Mouse (Mus musculus): Measurements from ENCODE around the gene Esyt2. TPM values are rescaled to one million over a fixed set of nuclear protein-coding genes. Genes with fewer than 3 reads are reported as not detected.
A peak's percentile ranks its signal among the peaks of the same experiment; 100 is the strongest.

Esyt2 gene
- total RNA-seq, 2 experiments from 2014 or later, result 58.1 to 71.6 TPM

DNA sequence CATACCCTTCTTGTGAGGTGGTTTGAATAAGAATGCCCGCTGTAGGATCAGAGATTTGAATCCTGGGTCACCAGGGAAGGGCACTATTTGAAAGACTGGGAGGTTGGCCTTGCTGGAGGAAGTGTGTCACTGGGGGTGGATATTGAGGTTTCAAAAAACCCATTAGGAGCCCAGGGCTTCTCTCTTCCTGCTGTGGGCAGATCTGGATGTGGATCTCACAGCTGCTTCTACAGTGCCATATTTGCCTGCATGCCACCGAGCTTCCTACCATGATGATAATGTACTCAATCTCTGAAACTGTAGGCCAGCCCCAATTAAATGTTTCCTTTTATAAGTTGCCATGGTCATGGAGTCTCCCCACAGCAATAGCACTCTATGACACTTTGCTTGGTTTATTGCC lies 1.8 kb upstream of the Esyt2 start:
- DNase-seq (ENCODE audit: extremely low spot score in 1 of 2, low spot score in 1 of 2), result no peak

DNA sequence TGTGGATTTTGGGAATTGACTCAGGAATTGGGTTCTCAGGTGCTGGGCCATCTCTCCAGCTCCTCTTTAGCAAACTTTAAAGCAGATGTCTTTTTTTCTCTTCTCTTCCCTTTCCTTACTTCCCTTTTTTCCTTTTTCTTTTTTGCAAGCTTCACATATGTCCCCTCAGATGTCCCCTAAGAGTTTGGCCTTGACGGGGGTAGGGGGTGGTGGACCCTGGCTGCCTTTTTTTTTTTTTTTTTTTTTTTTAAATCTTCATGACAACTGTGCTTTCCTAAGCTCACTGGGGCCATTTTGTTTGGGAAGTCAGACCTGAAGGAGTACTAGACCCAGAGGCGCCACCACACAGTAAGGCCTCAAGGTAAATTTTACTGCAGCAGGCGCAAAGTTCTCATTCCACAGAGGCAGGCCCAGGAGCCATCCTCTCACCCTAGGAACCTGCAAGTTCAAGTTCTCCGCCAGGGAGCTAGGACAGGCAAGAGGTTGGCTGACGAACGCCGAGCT lies 795 bp upstream of the Esyt2 start:
- no peak for DNase-seq (ENCODE audit: extremely low spot score in 1 of 2, low spot score in 1 of 2)

DNA sequence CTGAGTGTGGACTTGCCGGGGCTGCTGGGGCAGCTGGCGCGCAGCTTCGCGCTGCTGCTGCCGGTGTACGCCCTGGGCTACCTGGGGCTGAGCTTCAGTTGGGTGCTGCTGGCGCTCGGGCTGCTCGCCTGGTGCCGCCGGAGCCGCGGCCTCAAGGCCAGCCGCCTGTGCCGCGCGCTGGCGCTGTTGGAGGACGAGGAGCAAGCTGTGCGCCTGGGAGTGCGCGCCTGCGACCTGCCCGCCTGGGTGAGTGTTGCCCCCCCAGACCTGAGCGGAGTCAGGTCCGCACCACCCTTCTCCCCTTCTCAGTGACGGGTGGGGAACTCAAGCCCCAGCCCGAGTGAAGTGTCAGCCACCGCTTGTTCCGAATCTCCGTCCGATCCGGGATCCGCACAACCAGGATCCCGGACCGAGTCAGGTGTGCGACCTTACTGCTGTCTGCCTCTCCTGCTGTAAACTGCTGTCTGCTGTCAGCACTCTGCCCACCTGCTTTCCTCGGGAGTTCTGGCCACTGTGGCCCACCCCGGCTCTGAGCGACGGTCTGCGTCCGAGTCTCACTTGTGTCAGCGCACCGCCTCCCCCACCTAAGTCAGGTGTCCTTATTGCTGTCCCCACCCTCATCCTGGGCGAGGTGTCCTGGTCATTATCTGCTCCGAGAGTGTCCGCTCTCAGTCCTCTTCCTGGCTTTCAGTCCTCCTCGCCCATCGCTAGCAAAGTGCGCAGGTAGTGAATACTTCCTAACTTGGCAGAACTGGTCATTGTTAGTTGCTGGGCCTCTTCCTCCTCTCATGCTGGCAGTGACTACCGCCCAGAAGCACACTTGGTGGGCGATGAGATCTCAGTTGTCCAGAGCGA lies 658 bp downstream of the Esyt2 start:
- DNase-seq (ENCODE audit: extremely low spot score in 1 of 2, low spot score in 1 of 2), result peak in 1 of 2 experiments; percentile 10

DNA sequence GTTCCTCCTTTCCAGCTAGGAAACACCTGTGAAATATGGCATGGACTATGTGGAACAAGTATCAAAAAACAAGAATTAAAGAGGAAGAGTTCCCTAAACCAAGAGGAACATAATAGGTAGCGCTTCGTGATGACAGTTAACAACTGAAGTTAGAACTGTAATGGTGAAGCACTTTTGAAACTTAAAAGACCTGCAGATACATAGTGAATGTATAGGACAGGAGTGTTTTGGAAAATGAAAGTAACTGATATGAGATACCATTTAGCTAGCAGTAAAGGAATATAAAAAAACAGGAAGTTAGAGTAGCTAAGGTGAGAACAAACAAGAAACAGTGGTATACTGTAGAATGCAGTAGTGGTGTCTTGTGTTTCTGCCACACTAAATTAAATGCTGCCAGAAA lies 1.9 kb downstream of the Esyt2 start:
- no peak for DNase-seq (ENCODE audit: extremely low spot score in 1 of 2, low spot score in 1 of 2)

DNA sequence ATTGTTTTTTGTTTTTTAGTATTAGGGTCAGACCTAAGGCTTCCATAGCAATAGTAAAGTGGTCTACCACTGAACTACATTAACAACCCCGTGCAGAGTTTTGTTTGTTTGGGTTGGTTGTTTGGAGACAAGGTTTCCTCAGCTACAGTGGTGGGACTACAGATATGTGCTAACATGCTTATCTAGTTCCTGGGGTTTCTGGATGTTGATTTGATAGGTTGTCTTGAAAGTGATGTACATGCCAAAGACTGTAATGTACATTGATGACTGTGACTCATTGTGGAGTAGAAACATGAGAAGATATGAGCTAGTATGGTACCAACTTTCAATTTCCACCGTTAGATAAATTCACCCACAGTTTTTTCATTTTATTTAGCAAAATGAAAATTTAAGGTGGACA lies 2.5 kb downstream of the Esyt2 start:
- DNase-seq (ENCODE audit: extremely low spot score in 1 of 2, low spot score in 1 of 2), result no peak

DNA sequence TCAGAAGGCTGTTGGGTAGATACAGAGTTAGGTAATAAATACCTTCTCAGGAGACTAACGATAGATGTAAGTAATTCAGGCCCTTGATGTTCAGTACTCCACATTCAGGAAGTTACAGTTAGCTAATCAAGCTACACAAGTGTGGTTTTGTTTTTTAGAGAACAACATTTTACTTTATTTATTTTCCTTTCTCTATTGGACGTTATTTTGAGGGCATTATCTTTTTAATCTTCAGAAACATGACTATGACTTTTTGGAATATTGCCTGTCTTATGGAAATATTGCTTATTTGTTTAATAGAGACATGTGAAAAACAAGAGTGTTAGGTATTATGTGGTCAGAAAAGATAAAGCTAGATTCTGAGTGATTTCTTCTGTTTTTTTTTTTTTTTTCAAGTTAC lies 12.2 kb downstream of the Esyt2 start:
- DNase-seq (ENCODE audit: extremely low spot score in 1 of 2, low spot score in 1 of 2), result no peak

DNA sequence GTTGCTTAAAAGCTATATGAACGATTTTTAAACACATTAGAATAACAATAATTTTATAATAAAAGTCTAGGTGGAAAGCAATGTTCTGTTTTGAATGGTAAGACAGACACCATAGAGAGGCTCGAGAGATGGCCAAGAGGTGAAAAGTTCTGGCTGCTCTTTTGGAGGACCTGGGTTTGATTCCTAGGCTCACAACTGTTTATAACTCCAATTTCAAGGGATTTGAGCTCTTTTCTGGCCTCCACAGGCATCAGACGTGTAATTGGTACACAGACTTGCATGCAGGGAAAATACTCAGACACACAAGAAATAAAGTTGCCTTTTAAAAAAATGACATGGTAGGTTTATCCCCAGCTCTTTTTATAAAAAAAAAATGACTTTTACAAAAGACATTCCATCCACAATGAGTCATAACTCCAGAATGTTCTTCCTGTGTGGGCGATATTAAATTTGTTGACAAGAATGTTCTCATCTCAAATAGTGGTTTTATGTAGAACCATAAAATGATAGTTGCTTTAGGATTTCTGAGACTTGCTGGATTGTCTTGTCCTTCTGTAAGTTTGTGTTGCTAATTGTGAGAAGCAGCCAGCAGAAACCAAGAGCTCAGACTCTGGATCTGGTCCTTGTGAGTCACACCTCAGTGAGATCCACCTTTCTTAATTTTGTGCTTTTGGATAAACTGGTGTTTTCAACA lies 12.8 kb downstream of the Esyt2 start:
- no peak for DNase-seq (ENCODE audit: extremely low spot score in 1 of 2, low spot score in 1 of 2)

DNA sequence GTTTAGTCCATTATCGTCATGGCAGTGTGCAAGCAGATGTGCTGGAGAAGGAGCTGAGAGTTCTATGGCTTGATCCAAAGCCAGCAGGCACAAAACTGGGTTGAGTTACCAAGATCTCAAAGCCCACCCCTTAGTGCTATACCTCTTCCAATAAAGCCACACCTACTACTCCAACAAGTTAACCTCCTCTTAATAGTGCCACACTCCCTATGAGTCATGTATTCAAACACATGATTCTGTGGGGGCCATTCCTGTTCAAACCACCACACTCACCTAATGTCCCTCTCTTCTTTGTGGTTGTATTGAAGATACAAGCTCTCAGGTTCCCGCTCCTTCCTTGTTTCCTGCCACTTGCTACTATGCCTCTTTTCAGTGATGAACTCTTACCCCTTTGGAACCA lies 18.9 kb downstream of the Esyt2 start:
- no peak for DNase-seq (ENCODE audit: extremely low spot score in 1 of 2, low spot score in 1 of 2)

DNA sequence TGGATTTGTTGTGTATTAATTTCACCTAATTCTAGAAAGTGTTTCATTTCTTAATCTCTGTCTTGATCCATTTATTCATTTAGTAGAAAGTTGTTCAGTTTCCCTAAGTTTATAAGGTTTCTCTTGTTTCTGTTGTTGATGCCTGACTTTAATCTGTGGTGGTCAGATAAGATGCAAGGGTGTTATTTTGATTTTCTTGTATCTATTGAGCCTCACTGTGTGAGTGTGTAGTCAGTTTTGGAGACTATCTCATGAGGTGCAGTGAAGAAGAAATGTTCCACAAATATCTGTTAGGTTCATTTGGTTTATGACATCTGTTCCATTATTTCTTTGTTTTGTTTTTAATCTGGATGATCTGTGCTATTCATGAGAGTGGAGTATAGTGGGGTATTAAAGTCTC lies 21.2 kb downstream of the Esyt2 start:
- no peak for DNase-seq (ENCODE audit: extremely low spot score in 1 of 2, low spot score in 1 of 2)

DNA sequence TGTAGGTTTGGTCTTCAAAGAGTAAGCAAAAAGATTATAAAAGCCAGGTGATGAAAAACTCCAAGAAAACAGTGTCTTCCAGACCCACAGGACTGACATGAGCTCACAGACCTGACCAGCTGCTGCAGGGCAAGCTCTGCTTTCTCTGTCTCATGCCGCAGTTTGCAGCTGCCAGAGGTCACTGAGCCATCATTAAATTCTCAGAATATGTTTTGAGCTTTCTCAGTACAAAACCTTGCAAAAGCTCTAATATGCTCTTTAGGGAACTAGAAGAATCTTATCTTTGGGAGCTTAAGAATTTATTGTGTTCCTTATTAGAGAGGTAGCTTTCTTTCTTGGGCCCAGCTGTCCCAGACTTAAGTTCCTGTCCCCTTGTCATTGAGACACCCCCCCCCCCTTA lies 25.0 kb downstream of the Esyt2 start:
- DNase-seq (ENCODE audit: extremely low spot score in 1 of 2, low spot score in 1 of 2), result no peak

DNA sequence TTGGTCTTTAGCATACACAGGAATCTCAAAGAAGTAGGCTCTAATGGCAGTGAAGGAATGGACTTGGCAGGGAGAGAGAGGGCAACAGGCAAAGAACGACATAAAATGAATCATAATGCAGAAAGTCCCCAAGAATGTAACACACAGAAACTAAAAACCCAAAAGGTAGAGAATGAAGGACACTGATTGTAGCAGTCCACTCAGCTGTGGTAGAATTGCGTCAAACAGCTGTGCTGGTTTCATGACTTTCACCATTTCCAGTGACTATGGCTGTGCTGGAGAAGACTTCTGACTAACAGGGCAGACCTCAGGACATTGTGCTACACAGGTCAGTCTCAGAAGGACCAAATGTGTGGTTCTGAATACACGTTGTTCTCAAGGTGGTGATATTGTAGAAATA lies 26.9 kb downstream of the Esyt2 start:
- DNase-seq (ENCODE audit: extremely low spot score in 1 of 2, low spot score in 1 of 2), result no peak

DNA sequence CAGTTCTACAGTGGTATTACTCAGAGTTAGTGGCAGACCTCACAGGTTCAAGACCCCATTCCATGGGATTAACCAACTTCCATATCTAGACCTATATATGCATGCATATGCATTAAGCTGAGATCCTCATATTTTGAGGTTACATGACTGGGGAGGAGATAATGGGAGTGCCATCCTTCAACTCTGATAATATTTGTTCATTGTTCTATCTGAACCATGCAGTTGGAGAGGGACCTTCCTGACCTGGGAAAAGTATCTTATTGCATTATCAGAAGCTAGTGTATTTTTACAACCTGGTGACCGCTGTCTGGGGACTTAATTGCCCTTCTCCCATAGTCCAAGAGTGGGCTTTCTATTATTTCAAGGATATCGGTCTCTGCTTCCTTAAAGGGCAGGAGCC lies 27.6 kb downstream of the Esyt2 start:
- DNase-seq (ENCODE audit: extremely low spot score in 1 of 2, low spot score in 1 of 2), result no peak

DNA sequence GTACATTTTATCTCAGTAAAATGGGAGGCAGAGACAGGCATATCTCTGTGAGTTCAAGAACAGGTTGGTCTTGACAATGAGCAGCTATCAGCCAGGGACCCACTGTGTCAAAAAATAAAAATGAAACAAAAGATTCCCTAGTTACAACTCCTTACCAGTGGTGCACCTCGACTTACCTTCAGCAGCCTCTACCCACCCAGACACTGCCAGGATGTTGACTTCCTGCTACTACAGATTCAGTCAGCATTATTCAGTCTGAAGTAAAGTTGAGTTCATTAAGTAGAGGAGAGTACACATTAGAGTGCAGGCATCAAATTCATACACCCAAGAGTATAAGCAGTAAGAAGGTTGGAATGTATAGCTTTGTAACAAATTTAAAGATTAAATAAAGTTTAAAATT lies 32.8 kb downstream of the Esyt2 start:
- no peak for DNase-seq (ENCODE audit: extremely low spot score in 1 of 2, low spot score in 1 of 2)

DNA sequence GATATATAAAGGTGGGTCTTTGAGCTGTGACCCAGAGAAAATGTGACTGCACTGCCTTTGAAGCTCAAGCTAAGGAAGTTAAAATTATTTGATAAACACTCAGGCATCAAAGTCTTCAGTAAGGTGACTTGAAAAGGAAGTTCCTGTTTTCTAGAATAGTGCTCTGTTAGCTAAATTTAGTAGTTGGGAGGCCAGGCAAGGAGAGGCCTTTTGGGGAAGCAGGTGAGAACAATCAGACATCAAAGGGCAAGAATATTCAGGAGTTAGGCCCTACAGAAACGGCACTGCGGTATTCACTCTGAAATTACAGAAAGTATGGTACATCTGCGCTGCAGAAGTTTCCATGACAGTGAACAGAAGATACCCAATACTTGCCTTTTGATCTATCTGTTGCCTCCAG lies 34.5 kb downstream of the Esyt2 start:
- no peak for DNase-seq (ENCODE audit: extremely low spot score in 1 of 2, low spot score in 1 of 2)

DNA sequence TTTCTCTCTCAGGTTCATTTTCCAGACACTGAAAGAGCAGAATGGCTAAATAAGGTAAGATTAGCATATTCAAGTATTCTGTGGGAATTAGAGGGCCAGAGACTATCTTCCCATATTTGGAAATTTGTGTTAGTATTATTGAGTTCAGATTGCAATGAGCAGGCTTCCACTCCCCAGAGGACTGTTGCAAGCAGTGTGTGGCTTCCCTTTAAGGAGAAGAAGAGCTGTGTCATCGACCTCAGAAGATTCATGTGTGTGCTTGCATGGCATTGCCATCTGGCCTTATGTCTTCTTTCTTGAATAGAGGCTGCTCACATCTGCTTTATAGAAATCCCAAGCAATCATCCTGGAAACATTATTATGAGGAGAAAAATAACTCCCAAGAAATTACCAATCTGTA lies 36.8 kb downstream of the Esyt2 start:
- no peak for DNase-seq (ENCODE audit: extremely low spot score in 1 of 2, low spot score in 1 of 2)

DNA sequence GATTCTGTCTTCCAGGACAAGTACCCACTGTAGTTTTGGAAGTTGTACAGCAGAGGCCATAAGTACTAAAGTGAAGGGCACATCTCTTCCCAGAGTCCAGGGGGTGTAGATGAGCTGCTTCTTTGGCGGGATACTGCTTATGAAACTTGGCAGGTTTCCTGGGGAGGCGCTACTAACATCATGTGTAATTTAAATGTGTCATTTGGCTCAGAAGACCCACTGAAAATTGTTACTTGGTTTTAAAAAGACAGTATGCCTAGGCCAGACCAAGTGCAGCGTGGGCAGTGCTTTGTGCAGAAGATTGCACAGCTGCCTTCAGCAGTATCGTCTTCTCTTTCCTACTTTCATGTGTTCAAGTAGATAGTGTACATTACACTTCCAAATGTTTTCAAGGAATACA lies 44.5 kb downstream of the Esyt2 start:
- peak in 1 of 2 experiments; percentile 15 for DNase-seq (ENCODE audit: extremely low spot score in 1 of 2, low spot score in 1 of 2)

DNA sequence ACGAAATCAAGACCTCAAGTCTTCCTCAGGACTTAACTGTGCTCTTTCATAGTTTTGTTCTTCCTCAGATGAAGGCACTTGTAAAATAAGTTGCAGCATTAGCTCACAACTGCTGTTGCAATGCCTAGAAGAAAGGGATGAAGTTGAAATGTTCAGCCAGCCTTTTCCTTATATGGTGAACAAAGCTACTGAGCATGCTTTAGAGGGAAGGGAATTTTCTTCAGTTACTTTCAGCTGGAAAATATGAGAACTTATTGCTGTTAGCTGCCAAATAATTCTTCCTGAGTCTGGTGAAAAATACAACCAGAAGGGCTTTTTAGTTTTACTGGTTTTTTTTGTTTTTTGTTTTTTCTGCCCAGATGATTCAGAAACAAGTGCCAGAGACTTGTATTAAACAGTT lies 45.2 kb downstream of the Esyt2 start:
- no peak for DNase-seq (ENCODE audit: extremely low spot score in 1 of 2, low spot score in 1 of 2)

DNA sequence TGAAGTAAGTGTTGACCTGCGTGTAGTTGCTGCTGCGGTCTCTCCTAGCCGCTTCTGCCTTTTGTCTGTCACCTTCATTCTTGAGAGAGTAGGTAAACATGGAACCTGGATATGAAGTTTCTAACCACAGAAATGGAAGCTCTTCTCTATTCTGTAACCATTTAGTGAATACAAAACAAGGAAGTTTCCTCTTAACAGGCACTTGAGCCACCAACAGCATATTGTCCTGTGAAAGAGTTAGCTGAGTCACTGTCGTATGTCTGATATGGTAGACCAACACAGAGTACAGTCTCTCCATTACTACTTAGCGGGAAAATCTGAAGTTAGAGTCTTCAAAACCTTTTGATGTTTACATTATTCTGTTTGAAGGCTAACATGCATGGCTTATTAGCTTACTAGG lies 53.3 kb downstream of the Esyt2 start:
- DNase-seq (ENCODE audit: extremely low spot score in 1 of 2, low spot score in 1 of 2), result no peak

DNA sequence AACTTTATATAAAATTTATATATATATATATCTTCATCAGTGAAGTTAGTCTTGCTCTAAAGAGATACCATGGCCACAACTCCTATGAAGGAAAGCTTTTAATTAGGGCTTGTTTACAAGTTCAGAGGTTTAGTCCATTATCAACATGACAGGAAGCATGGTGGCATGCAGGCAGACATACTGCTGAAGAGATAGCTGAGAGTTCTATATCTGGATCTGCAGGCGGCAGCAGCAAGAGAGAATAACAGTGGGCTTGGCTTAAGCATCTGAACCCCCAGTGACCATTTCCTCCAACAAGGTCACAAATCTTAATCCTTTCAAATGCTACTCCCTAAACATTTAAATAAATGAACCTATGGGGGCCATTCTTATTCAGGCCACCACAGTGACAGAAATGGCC lies 59.2 kb downstream of the Esyt2 start:
- DNase-seq (ENCODE audit: extremely low spot score in 1 of 2, low spot score in 1 of 2), result no peak

DNA sequence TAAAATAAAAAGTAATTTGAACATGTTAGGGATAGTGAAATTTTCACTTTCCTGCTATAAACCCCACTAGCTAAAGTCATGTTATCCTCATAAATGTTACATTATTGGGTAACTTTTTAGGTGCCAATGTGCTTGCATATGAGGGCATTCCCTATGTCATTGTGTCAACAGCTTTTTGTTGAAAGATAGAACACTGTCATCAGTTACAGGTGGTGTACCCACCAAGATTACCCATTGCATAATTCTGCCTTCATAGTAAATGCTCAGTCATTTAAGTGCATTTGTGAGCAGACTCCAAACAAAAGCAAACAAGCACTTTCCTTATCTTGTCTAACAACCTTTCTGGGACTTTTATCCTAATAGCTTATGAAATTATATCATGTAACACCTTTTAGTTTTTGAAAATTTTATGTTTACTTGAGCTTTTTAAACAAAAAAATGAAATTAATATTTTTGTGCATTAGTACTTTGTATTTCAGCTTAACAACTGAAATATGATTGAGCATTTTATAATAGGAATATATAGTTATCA lies 67.8 kb downstream of the Esyt2 start:
- DNase-seq (ENCODE audit: extremely low spot score in 1 of 2, low spot score in 1 of 2), result no peak

DNA sequence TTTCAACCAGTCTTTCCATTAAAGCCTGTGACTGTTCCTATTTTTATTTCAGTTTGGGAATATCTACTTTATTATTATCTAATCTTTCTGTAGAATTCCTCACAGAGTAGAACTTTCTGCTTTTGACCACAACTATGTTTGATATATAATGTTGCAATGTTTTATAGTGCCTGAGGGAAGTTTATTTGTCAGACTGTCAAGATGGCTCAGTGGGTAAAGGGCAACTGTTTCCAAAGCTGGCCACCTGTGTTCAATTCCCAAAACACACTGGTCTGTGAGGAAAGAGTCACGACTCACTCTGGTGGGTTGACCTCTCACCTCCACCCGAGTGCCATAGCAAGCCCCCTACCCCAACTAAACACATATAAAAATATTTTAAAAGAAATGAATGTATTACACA lies 68.4 kb downstream of the Esyt2 start:
- DNase-seq (ENCODE audit: extremely low spot score in 1 of 2, low spot score in 1 of 2), result no peak

DNA sequence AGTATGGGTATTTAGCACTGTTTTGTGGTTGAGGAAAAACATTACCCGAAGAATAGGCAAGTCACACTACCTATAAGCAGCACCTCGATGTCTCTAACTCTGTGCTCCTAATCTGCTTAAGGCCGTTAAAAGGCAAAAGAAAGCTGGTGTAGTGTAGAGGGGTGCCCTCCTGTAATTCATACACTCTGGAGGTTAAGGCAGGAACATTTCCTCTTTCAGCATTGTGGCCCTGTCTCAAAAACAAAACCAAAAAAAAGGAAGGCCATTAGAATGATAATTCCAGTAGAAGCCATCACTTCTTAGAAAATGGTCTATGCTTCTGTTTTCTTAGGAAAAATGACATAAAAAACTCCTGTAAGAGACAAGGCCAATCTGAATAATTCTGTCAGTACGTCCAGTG lies 70.0 kb downstream of the Esyt2 start:
- DNase-seq (ENCODE audit: extremely low spot score in 1 of 2, low spot score in 1 of 2), result no peak

Data from layer of hippocampus, postnatal 25 days (tissue).